Mouse (Mus musculus) layer of hippocampus, adult 9-11 months (tissue): Measurements from ENCODE around the gene Tmem50b.

Experiments
- DNase-seq: peaks from one replicate; pipeline ENCODE4 v3.0.0; 2022

Tmem50b gene

DNA sequence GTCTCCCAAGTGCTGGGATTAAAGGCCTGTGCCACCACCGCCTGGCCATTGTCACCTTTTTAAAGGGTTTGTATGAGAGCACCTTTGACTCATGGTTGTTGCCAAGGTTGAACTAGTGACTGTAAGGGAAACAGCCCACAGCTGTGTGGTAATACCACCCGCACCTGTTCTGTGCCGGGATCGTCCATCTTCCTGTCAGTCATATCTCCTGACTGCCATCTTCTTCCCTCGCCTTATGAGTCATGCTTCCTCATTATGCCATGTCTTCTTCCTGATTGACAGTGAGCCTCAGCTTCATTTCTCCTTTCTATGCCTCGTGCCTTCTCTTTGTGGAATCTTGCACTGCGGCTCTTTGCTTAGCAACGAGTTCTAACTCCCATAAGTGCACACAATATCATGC lies 9.4 kb upstream of the Tmem50b start:
- peak; percentile 31 for DNase-seq

DNA sequence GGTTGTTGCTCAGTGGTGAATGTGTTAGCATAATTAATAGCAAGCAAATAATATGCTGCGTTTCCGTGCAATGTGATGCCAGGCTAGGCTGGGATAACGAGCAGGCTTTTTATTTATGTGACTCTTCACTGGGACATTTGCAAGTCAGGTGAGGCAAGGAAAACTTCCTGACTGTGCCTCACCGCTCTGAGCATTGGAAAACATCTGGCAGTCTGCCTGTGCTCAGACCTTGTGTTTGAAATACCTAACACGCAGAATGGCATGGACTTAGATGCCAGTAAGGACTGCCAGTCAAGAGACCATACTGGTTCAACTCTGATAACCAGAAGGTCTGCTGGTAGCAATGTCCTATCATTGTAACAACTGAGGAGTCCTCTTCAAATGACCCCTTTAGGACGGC lies 7.6 kb upstream of the Tmem50b start:
- DNase-seq, result no peak

GRCm38 (mm10) chr16:91601693-91602092 lies 4.1 kb upstream of the Tmem50b start:
- no peak for DNase-seq

GRCm38 (mm10) chr16:91601081-91601480 lies 3.5 kb upstream of the Tmem50b start:
- no peak for DNase-seq

GRCm38 (mm10) chr16:91599242-91599641 lies 1.6 kb upstream of the Tmem50b start:
- DNase-seq, result no peak

GRCm38 (mm10) chr16:91596779-91597671 lies 575 bp downstream of the Tmem50b start:
- no peak for DNase-seq

DNA sequence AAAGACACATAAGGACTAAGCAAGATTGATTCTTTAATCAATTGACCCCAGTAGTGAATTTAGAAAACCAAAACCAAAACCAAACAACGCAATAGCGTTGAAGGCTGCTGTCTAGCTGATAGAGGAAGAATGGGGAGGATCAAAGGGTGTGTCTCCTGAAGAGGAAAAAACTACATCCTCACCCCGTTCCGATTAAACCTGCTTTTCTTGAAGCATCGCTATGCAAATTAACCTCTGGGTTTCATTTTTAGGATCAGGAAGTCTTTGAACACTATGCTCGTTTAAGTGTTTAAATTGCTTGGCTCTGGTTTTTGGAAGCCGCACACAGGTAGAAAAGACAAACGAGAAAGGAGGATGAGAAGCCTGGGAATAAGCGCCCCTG lies 1.2 kb downstream of the Tmem50b start:
- DNase-seq, result no peak

- DNase-seq, result peak; percentile 47
Measured at GRCm38 (mm10) chr16:91595076-91595475, 2.5 kb downstream of the Tmem50b start.

GRCm38 (mm10) chr16:91593262-91593661 lies 4.3 kb downstream of the Tmem50b start:
- DNase-seq, result no peak

DNA sequence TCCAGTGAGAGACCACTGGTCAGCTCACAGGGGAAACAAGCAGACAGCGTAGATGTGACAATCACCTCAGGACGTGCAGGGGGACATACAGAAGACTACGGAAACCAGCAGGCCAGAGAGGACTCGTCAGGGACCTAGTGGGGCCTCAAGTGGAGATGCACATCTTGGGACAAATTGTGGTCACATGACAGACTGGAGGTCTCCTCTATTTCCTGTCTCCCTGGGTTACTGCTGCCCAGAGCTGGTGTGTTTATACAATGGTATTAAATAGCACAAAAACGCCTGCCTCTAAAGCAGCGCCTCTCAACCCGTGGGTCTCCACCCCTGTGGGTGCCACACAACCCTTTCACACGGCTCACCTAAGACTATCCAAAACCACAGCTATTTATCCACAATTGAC lies 5.4 kb downstream of the Tmem50b start:
- no peak for DNase-seq

DNA sequence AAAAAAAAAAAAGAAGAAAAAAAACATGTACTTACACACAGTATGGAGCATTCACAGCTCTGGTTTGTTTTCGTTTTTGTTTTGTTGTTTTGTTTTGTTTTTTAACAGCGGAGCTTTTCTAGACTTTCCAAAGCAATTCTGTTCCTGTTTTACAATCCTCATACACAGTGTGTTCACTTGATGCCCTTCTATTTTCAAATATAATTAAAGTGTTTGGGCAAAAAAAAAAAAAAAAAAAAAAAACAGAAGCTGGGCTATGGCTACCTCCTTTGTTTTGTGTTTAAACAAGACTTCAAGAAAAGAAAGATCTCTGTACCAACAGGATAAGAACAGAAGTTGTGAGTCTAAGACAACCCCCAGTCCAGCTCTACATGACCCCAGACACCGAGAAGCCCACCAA lies 8.9 kb downstream of the Tmem50b start:
- DNase-seq, result no peak

DNA sequence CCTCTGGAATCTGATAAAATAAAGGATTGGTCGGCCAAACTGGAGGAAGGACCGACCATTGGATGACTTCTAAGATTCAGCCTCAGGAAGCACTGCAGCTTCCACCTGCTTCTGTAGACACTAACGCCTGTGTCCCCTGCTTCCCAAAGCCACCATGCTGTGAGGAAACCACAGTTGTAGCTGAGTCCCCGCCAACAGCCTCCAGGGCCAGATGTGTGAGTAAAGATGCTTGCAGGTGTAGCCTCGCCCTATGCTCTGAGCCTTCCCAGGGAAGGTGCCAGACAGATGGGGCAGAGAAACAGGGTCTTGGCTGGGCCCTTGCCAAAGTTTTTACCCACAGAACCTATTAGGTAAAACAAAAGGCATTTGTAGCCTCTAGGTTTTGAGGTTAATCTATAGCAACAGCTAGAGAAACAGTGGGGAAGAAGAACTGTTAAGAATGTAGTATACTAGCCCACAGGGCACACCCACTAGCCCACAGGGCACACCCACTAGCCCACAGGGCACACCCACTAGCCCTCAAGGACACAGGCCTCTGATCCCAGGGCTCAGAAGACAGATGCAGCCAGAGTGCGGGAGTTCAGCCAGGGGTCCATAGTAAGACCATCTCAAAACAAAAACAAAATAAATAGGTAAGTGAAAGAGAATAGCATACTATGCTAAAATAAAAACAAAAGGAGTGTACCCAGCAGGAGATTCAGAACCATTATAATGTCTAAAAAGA lies 9.7 kb downstream of the Tmem50b start:
- no peak for DNase-seq

DNA sequence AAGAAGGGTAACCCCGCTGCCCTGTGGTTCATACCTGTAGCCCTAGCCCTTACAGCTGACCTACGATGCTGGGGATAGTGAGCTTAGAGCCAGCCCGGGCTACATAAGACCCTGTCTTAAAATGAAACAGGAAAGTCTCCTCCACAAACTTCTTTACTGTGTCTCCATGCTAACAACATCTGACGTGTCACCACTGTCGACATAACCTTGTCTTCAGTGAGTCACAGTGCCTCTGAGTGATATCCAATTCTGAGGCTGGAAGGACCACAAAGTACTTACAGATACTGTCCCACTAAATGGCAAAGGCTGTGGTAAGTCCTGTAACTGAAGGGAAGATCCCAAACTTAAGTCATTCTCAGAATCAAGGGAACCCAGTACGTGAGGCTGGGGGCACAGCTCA lies 11.4 kb downstream of the Tmem50b start:
- DNase-seq, result no peak

GRCm38 (mm10) chr16:91585617-91586016 lies 12.0 kb downstream of the Tmem50b start:
- no peak for DNase-seq

- DNase-seq, result no peak
Measured at GRCm38 (mm10) chr16:91582307-91582706, 15.3 kb downstream of the Tmem50b start.

DNA sequence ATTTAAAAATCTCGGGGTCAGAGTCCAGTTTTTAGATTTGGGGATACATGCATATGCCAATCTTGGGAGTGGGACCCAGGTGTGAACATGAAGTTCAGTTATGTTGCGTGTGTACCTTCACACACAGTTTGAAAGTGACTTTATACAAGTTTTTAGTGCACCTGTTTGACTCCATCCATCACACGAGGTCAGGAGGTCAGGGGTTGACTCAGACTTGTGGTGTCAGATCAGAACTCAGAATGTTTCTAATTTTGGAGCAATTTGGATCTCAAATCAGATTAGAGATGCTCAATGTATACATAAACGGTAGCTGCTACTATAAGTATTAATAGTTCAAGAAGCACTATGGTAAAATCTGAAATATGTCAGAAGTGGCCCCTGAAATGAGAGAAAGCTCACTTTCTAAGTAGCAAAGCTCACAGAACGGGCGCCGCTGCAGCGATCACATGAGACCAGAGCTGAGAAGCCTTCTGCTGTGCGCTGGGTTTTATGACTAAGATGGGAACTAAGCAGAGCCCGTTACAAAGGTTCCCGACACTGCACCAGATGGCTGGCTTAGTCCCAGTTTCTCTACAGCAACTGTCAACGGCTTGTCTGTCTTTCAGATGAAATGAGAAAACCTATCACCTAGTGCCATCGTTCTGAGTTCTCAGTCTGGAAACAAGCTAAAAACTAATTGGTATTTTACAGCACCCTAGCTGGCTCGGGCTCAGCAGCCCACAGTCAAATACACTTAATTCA lies 18.4 kb downstream of the Tmem50b start:
- peak; percentile 54 for DNase-seq

DNA sequence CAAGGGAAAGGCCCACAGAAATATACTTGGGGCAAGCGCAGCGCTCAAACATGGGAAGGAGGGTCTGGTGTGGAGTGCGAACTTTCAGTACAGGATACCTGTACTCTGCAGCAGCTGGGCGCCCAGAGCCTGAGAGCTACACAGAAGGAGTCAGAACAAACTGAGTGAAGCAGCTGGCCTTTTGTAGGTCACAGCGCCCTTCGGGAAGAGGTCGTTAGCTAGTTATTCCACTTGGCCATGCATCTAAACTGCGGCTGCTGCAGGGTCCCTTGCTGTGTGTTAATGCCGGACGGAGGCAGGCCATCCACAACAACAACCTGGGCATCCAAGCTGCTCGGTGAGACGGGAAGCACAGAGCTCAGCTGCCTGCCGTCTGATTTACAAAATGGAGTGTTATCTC lies 22.4 kb downstream of the Tmem50b start:
- no peak for DNase-seq

GRCm38 (mm10) chr16:91571105-91571504 lies 26.5 kb downstream of the Tmem50b start:
- no peak for DNase-seq

- no peak for DNase-seq
Measured at GRCm38 (mm10) chr16:91568960-91569359, 28.6 kb downstream of the Tmem50b start.

GRCm38 (mm10) chr16:91566002-91566401 lies 31.6 kb downstream of the Tmem50b start:
- no peak for DNase-seq

DNA sequence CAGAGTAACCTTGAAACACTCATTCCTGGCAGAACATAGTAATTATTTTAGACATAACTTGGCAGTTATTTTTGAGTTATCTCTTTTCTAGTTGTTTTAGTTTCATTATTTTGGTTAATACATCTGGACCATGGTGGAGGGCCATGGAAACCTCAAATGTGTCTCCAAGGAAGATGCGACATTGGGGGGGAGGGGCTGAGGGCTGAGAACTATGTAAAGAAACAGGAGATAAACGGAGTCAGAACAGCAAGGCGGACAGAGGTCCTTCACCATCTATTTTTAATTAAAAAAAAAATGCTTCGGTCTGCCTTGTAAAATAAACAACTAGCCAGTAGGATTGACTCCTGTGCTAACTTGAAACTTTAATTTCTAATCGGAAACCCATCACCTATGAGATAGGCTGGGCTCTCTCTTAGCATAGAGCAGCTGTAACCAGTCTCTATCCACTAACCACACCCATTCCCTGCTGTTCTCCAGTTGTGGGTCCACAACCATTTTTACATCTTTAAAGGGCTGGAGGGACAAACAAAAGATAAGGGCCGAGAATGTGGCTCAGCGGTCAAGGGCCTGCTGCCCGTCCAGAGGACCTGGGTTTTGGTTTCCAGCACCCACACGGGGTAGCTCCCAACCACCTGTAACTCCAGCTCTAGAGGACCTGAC lies 32.2 kb downstream of the Tmem50b start:
- no peak for DNase-seq

DNA sequence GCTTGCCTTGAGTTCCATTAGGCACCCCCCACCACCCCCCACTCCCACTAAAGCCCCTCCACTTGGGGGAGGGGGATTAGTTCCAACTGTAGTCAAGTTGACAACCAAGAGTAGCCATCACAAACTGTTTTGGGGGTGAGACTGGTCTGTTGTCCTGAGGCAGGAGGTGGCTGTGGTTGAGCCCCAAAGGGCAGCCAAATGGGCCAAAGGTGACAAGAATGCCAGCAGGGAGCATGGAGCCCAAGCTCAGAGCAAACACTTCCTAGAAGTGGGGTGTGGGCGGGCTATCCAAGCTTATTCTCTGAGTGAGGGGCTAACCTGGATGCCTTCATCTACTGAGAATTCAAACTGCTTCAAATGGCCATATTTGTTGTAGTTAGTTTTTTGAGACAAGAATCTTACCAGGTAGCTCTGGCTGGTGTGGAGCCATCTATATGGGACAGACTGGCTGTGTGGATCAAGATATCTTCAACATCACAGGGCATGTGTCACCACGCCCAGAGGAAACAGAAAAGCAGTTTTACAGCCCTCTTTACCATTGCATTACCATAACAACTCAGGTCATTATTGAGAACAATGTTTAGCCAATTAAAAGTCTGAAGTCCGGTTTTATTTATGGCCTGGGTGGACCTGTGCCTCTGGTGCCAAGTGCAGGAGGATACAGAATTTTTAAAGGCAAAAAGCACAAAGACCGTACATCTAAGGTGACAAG lies 32.9 kb downstream of the Tmem50b start:
- DNase-seq, result no peak
